Mouse (Mus musculus) B cell, adult 2 months (primary cell): ENCODE data around the gene Rptn.

Experiments used
- DNase-seq, 2 experiments: peaks; one replicate each; pipeline ENCODE4 v3.0.0; 2022

Rptn gene

GRCm38 (mm10) chr3:93393366-93393765, at the start of gene Rptn:
Gene Rptn (plus strand): TSS chr3:93393699.
- no peak for DNase-seq

GRCm38 (mm10) chr3:93346896-93347295, 46.6 kb upstream of the Rptn start:
- no peak for DNase-seq

- DNase-seq: peak; percentile 54 to 57
Observed at GRCm38 (mm10) chr3:93360045-93360444, 33.5 kb upstream of the Rptn start.

- peak; percentile 12 to 17 for DNase-seq
Observed at GRCm38 (mm10) chr3:93361933-93362574, 31.4 kb upstream of the Rptn start.

GRCm38 (mm10) chr3:93366966-93367575, 26.4 kb upstream of the Rptn start:
- no peak for DNase-seq

GRCm38 (mm10) chr3:93368171-93368570, 25.3 kb upstream of the Rptn start:
- no peak for DNase-seq

GRCm38 (mm10) chr3:93373416-93373815, 20.1 kb upstream of the Rptn start:
- DNase-seq: no peak

- DNase-seq: no peak
Observed at GRCm38 (mm10) chr3:93375196-93375595, 18.3 kb upstream of the Rptn start.

- no peak for DNase-seq
Observed at GRCm38 (mm10) chr3:93375601-93376000, 17.9 kb upstream of the Rptn start.

- DNase-seq: no peak
Observed at GRCm38 (mm10) chr3:93378146-93378545, 15.4 kb upstream of the Rptn start.

- no peak for DNase-seq
Observed at GRCm38 (mm10) chr3:93403936-93404335, 10.4 kb downstream of the Rptn start.

GRCm38 (mm10) chr3:93406992-93407391, 13.5 kb downstream of the Rptn start:
- DNase-seq: peak in 1 of 2 experiments; percentile 3

- no peak for DNase-seq
Observed at GRCm38 (mm10) chr3:93411905-93412304, 18.4 kb downstream of the Rptn start.

GRCm38 (mm10) chr3:93431673-93432072, 38.2 kb downstream of the Rptn start:
- no peak for DNase-seq

- DNase-seq: no peak
Observed at GRCm38 (mm10) chr3:93442030-93442429, 48.5 kb downstream of the Rptn start, which contains the start of gene Tchh. Gene Tchh (plus strand): TSS chr3:93442330.

- peak; percentile 41 to 42 for DNase-seq
Observed at GRCm38 (mm10) chr3:93443501-93444101, 50.1 kb downstream of the Rptn start.

GRCm38 (mm10) chr3:93444343-93445164, 51.1 kb downstream of the Rptn start:
- DNase-seq: peak; percentile 15 to 27

- DNase-seq: peak in 1 of 2 experiments; percentile 4
Observed at GRCm38 (mm10) chr3:93445165-93445705, 51.7 kb downstream of the Rptn start.

GRCm38 (mm10) chr3:93446128-93446755, 52.7 kb downstream of the Rptn start:
- no peak for DNase-seq

GRCm38 (mm10) chr3:93446756-93447137, 53.2 kb downstream of the Rptn start:
- peak in 1 of 2 experiments; percentile 6 for DNase-seq

GRCm38 (mm10) chr3:93447138-93447841, 53.8 kb downstream of the Rptn start:
- DNase-seq: peak; percentile 3 to 17
